7 mouse cellular contexts compared by ENCODE assay signal in the genomic region with DNA sequence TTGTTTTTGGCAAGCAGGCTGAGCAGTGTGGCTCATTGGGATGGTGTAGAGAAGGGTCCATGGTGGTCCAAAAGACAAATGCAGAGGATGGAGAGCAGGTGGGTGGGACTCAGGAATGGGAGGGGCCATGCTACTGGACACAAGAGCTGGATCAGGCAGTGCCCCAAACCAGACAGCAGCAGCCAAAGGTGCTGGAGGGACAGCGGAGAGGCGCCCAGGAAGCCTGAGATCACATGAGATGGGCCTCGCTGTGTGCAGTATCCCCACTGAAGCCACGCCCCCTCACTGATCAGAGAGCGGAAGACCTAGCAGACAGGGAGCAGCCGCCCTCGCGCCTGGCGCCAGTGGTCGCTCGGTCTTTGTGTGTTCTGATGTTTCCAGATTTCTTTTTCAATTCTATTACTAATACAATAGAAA. TPM values are rescaled to one million over a fixed set of nuclear protein-coding genes. Genes with fewer than 3 reads are reported as not detected.
DNase-seq lines count a peak whose midpoint lies in the region; ATAC-seq and TF ChIP-seq lines count a peak whose summit lies in the region.

No protein-coding gene starts in this region.

- H3K9ac ChIP-seq in ES-Bruce4 (ENCODE audit: low read depth, poor library complexity, severe bottlenecking) = peak overlapping the region; percentile 7; the same call in 1 of the 2 replicates
- H3K9ac ChIP-seq in intestine, postnatal 0 days (ENCODE audit: low read depth, low read length) = no peak overlapping the region
- no peak overlapping the region for H3K9ac ChIP-seq in neural tube, embryonic 14.5 days (replicated peaks; ENCODE audit: low read depth, low read length)

- H3K27me3 ChIP-seq in ES-Bruce4 (ENCODE audit: control insufficient read depth, insufficient read depth, low read length, poor library complexity, severe bottlenecking) = no peaks in the 10 kb centered on the region
- 0 out of 2 replicates have a peak, but pooled peaks cover 2% of the 10 kb centered on the region for H3K27me3 ChIP-seq in intestine, postnatal 0 days (replicated peaks; ENCODE audit: control insufficient read depth, insufficient read depth, low read length)
- no peaks in the 10 kb centered on the region for H3K27me3 ChIP-seq in neural tube, embryonic 14.5 days (ENCODE audit: control insufficient read depth, insufficient read depth, low read length)

- ATAC-seq in intestine, postnatal 0 days = peak; percentile 62
- ATAC-seq in neural tube, embryonic 14.5 days (ENCODE audit: low read depth) = peak; percentile 20; the same call in 1 of the 2 replicates

- DNase-seq in heart, adult 18-20 months = peak; percentile 65 to 80
- peak; percentile 57 for DNase-seq in lung, adult 2 months
- no peak for DNase-seq in frontal cortex, postnatal 36 days (ENCODE audit: low spot score in 2 of 2)

- peaks cover 15% of the 10 kb centered on the region for H3K4me1 ChIP-seq in ES-Bruce4 (ENCODE audit: control insufficient read depth, insufficient read depth, low read length)
- H3K4me1 ChIP-seq in bone marrow, adult 2 months (ENCODE audit: control insufficient read depth, insufficient read depth, low read length) = 0 out of 2 replicates have a peak, but pooled peaks cover 2% of the 10 kb centered on the region
- no peaks in the 10 kb centered on the region; the same call in 1 of the 2 replicates for H3K4me1 ChIP-seq in intestine, postnatal 0 days (replicated peaks; ENCODE audit: control insufficient read depth, insufficient read depth, low read length)
- H3K4me1 ChIP-seq in lung, adult 2 months (ENCODE audit: control insufficient read depth, insufficient read depth, low read length) = 0 out of 2 replicates have a peak, but pooled peaks cover 2% of the 10 kb centered on the region
- 0 out of 2 replicates have a peak, but pooled peaks cover 10% of the 10 kb centered on the region for H3K4me1 ChIP-seq in neural tube, embryonic 14.5 days (ENCODE audit: control insufficient read depth, insufficient read depth, low read length)

- H3K27ac ChIP-seq in ES-Bruce4 (ENCODE audit: insufficient read depth, low read length) = no peak overlapping the region
- no peak overlapping the region for H3K27ac ChIP-seq in bone marrow, adult 2 months (ENCODE audit: control insufficient read depth, insufficient read depth, low read depth, low read length, poor library complexity)
- H3K27ac ChIP-seq in intestine, postnatal 0 days (ENCODE audit: low read depth, low read length) = no peak overlapping the region
- H3K27ac ChIP-seq in neural tube, embryonic 14.5 days (ENCODE audit: low read depth, low read length) = peak overlapping the region; percentile 7; the same call in 1 of the 2 replicates

- no peaks in the 10 kb centered on the region for H3K36me3 ChIP-seq in ES-Bruce4 (ENCODE audit: control insufficient read depth, insufficient read depth, low read length, poor library complexity, severe bottlenecking)
- no peaks in the 10 kb centered on the region for H3K36me3 ChIP-seq in intestine, postnatal 0 days (ENCODE audit: control insufficient read depth, insufficient read depth)
- no peaks in the 10 kb centered on the region for H3K36me3 ChIP-seq in neural tube, embryonic 14.5 days (ENCODE audit: control insufficient read depth, insufficient read depth, low read length)

- TF ChIP-seq POLR2A in ES-Bruce4 (IDR thresholded peaks at IDR 0.05; ENCODE audit: insufficient read depth, low read length) = peak; percentile 65
- no peak for TF ChIP-seq POLR2A in bone marrow, adult 2 months (IDR thresholded peaks at IDR 0.05; ENCODE audit: borderline replicate concordance, control insufficient read depth, low read depth, low read length)
- peak; percentile 12; the same call in 1 of the 2 replicates for TF ChIP-seq POLR2A in lung, adult 2 months (IDR thresholded peaks at IDR 0.05; ENCODE audit: borderline replicate concordance, extremely low read depth, low read depth, low read length)

- TF ChIP-seq CTCF in ES-Bruce4 (IDR thresholded peaks at IDR 0.05; ENCODE audit: low read depth, low read length) = no peak
- TF ChIP-seq CTCF in bone marrow, adult 2 months (IDR thresholded peaks at IDR 0.05; ENCODE audit: control insufficient read depth, insufficient read depth, low read length) = no peak
- TF ChIP-seq CTCF in intestine, postnatal 0 days (IDR thresholded peaks at IDR 0.05; ENCODE audit: low read depth) = no peak
- no peak for TF ChIP-seq CTCF in lung, adult 2 months (IDR thresholded peaks at IDR 0.05; ENCODE audit: insufficient read depth, low read length)

- H3K9me3 ChIP-seq in ES-Bruce4 (replicated peaks; ENCODE audit: control insufficient read depth, insufficient read depth, low read length, poor library complexity, severe bottlenecking) = no peaks in the 10 kb centered on the region
- H3K9me3 ChIP-seq in intestine, postnatal 0 days (ENCODE audit: control insufficient read depth) = no peaks in the 10 kb centered on the region
- H3K9me3 ChIP-seq in neural tube, embryonic 14.5 days (ENCODE audit: control insufficient read depth, low read length) = no peaks in the 10 kb centered on the region

- peak; percentile 58; the same call in 1 of the 2 replicates for TF ChIP-seq EP300 in ES-Bruce4 (IDR thresholded peaks at IDR 0.05; ENCODE audit: insufficient read depth, low read depth, low read length)

- peak overlapping the region; percentile 38 for H3K4me3 ChIP-seq in ES-Bruce4 (ENCODE audit: low read depth, low read length)
- peak overlapping the region; percentile 65 for H3K4me3 ChIP-seq in bone marrow, adult 2 months (replicated peaks; ENCODE audit: control insufficient read depth, low read depth, low read length)
- H3K4me3 ChIP-seq in intestine, postnatal 0 days (ENCODE audit: low read depth, low read length) = peak overlapping the region; percentile 28
- peak overlapping the region; percentile 42 for H3K4me3 ChIP-seq in lung, adult 2 months (replicated peaks; ENCODE audit: extremely low read depth, low read depth, low read length)
- H3K4me3 ChIP-seq in neural tube, embryonic 14.5 days (ENCODE audit: low read depth, low read length) = peak overlapping the region; percentile 8; the same call in 1 of the 2 replicates

- peak overlapping the region; percentile 69 for H3K4me2 ChIP-seq in intestine, postnatal 0 days (replicated peaks; ENCODE audit: low read depth)
- H3K4me2 ChIP-seq in neural tube, embryonic 14.5 days (ENCODE audit: low read depth, low read length) = peak overlapping the region; percentile 42

- WGBS in bone marrow, adult 2 months = 3% methylated on average over 11 of the region's 11 CpGs
- 9% methylated on average over 11 of the region's 11 CpGs for WGBS in intestine, postnatal 0 days
- 9% methylated on average over 11 of the region's 11 CpGs for WGBS in lung, adult 2 months
- 18% methylated on average over 11 of the region's 11 CpGs for WGBS in neural tube, embryonic 14.5 days

RNA-seq across cellular contexts. Expression of gene Ccdc40, which starts 9.9 kb away (rescaled TPM):
- 4.1 and 8.1 TPM in 2 replicates for polyA plus RNA-seq in ES-Bruce4 (2011; ENCODE audit: insufficient read depth, insufficient read length, low read depth, missing spikeins)
- 0.90 TPM in 1 of 2 replicates, not detected in the other for polyA plus RNA-seq in bone marrow, adult 2 months (2011; ENCODE audit: insufficient read depth, insufficient read length, low replicate concordance, missing spikeins)
- total RNA-seq in heart, adult 18-20 months (2021) = under 1 TPM; 0.17 to 0.21 TPM
- 1.5 and 1.8 TPM in 2 replicates for polyA plus RNA-seq in intestine, postnatal 0 days (2015; fragmentation: Nextera tagmentation; extraction: Ambion mirVana)
- polyA plus RNA-seq in lung, adult 2 months (2012; rRNA removed) = 9.7 and 12.0 TPM in 2 replicates
- polyA plus RNA-seq in neural tube, embryonic 14.5 days (2014; fragmentation: Nextera tagmentation; extraction: Ambion mirVana) = 12.0 and 13.5 TPM in 2 replicates

RNA-seq across cellular contexts. Expression of gene Tbc1d16, which starts 10.0 kb away (rescaled TPM):
- 15.8 and 15.9 TPM in 2 replicates for polyA plus RNA-seq in ES-Bruce4 (2011; ENCODE audit: insufficient read depth, insufficient read length, low read depth, missing spikeins)
- polyA plus RNA-seq in bone marrow, adult 2 months (2011; ENCODE audit: insufficient read depth, insufficient read length, low replicate concordance, missing spikeins) = 0.74 and 1.2 TPM in 2 replicates
- total RNA-seq in heart, adult 18-20 months (2021) = 10 to 100 TPM; 54.9 to 56.9 TPM
- 3.8 and 4.5 TPM in 2 replicates for polyA plus RNA-seq in intestine, postnatal 0 days (2015; fragmentation: Nextera tagmentation; extraction: Ambion mirVana)
- 15.8 and 17.6 TPM in 2 replicates for polyA plus RNA-seq in lung, adult 2 months (2012; rRNA removed)
- polyA plus RNA-seq in neural tube, embryonic 14.5 days (2014; fragmentation: Nextera tagmentation; extraction: Ambion mirVana) = 34.0 and 37.9 TPM in 2 replicates

RNA-seq across cellular contexts. Expression of gene Gaa, which starts 29.4 kb away (rescaled TPM):
- polyA plus RNA-seq in ES-Bruce4 (2011; ENCODE audit: insufficient read depth, insufficient read length, low read depth, missing spikeins) = 42.3 and 50.4 TPM in 2 replicates
- 6.5 and 18.1 TPM in 2 replicates for polyA plus RNA-seq in bone marrow, adult 2 months (2011; ENCODE audit: insufficient read depth, insufficient read length, low replicate concordance, missing spikeins)
- 100 to 1,000 TPM in 1 of 2 experiments, 10 to 100 TPM in 1; 91.3 to 110 TPM for total RNA-seq in heart, adult 18-20 months (2021)
- polyA plus RNA-seq in intestine, postnatal 0 days (2015; fragmentation: Nextera tagmentation; extraction: Ambion mirVana) = 71.6 and 79.0 TPM in 2 replicates
- polyA plus RNA-seq in lung, adult 2 months (2012; rRNA removed) = 188 and 192 TPM in 2 replicates
- polyA plus RNA-seq in neural tube, embryonic 14.5 days (2014; fragmentation: Nextera tagmentation; extraction: Ambion mirVana) = 66.0 and 69.1 TPM in 2 replicates

Comparison
In these comparisons a context has a peak if more than half of its experiments do, and no peak if none do; other contexts are left out.
1. H3K4me3 ChIP-seq: peak in every context shown above with its lines; median percentile 65 in bone marrow, adult 2 months; 42 in lung, adult 2 months; 38 in ES-Bruce4; 28 in intestine, postnatal 0 days; 8 in neural tube, embryonic 14.5 days.
2. DNase-seq: peak in heart, adult 18-20 months (2 of 2) and lung, adult 2 months (single experiment); none in frontal cortex, postnatal 36 days (0 of 2).